In genomic region chr2:12187646-12188045, GRCm38 (mm10) we compare ENCODE assay signal across 21 mouse cellular contexts.
DNase-seq lines count a peak whose midpoint lies in the region; ATAC-seq and TF ChIP-seq lines count a peak whose summit lies in the region.
"Had no signal": no experiment of that assay in that cellular context is flagged by ENCODE, and none has a peak within 500 bp of the region (broad histone marks: within the 10 kb centered on the region; RNA-seq: fewer than 3 reads in every experiment).

No protein-coding gene starts in this region.

- H3K27ac ChIP-seq in left cerebral cortex, adult 2 months: no peak overlapping the region
- H3K27ac ChIP-seq: embryonic facial prominence, embryonic 10.5 days; forebrain, embryonic 13.5 days; heart, embryonic 13.5 days; hindbrain, embryonic 12.5 days had no signal

- ATAC-seq in frontal cortex, adult (ENCODE audit: low TSS enrichment): peak; percentile 99
- no peak for ATAC-seq in megakaryocyte-erythroid progenitor cell, adult 5-6 weeks (replicated peaks; ENCODE audit: low FRiP score, low TSS enrichment, poor library complexity, severe bottlenecking)
- ATAC-seq: CD4-positive, CD25-positive, alpha-beta regulatory T cell, adult 4 months; forebrain, embryonic 13.5 days; forebrain, postnatal 0 days; hindbrain, embryonic 16.5 days had no signal

- H3K4me3 ChIP-seq in left cerebral cortex, adult 2 months: no peak overlapping the region
- H3K4me3 ChIP-seq: embryonic facial prominence, embryonic 10.5 days; forebrain, embryonic 13.5 days; heart, embryonic 13.5 days; hindbrain, embryonic 12.5 days had no signal

- no peak for TF ChIP-seq CTCF in left cerebral cortex, adult 2 months (IDR thresholded peaks at IDR 0.05)

- DNase-seq in frontal cortex, postnatal 14 days (ENCODE audit: low spot score in 2 of 2): no peak
- peak; percentile 29 for DNase-seq in left cerebral cortex, adult 11 months (ENCODE audit: low spot score)
- no peak for DNase-seq in left cerebral cortex, adult 2 months (ENCODE audit: extremely low spot score in 1 of 2, low spot score in 2 of 2)
- DNase-seq in right cerebral cortex, postnatal 36 days (ENCODE audit: low spot score in 2 of 2): peak; percentile 8 to 20
- DNase-seq in right cerebral cortex, postnatal 4 days: no peak
- no peak for DNase-seq in adrenal gland, adult 2 months
- DNase-seq: adrenal gland, postnatal 10 days; B cell, adult 2 months; cerebellum, adult 18-20 months; cerebellum, postnatal 10 days; forebrain, postnatal 0 days; gastrocnemius, postnatal 14 days; heart, postnatal 4 days had no signal

- intact Hi-C loops in left cerebral cortex, adult 2 months (cut with DNase I): loop anchor here (2.0 kb wide), 1 partner anchor 105 kb away; no protein-coding TSS in a partner anchor

Comparison
In these comparisons a context has a peak if more than half of its experiments do, and no peak if none do; other contexts are left out.
1. DNase-seq: peak in left cerebral cortex, adult 11 months (single experiment) and right cerebral cortex, postnatal 36 days (2 of 2); none in frontal cortex, postnatal 14 days (0 of 2), left cerebral cortex, adult 2 months (0 of 2), right cerebral cortex, postnatal 4 days (single experiment) and adrenal gland, adult 2 months (single experiment).